Mouse (Mus musculus) olfactory bulb, adult 2 months (tissue): ENCODE data around the gene Hyal1.

ENCODE experiments used
- CTCF ChIP-seq: fragments of 200-500 bp; IDR thresholded peaks from 2 replicates; pipeline ENCODE4 v1.5.1; 2012; ENCODE audit warnings: low read depth, mild to moderate bottlenecking, low read length, moderate library complexity; ENCODE audit not compliant: insufficient read depth
- POLR2A ChIP-seq: fragments of 200-500 bp; IDR thresholded peaks from 2 replicates; pipeline ENCODE4 v1.6.1; 2012; ENCODE audit warnings: mild to moderate bottlenecking, low read depth, low read length, moderate library complexity; ENCODE audit not compliant: insufficient read depth

GRCm38 (mm10) chr9:107599842-107600241, 23.1 kb downstream of the Hyal1 start:
- TF ChIP-seq CTCF (no peak), POLR2A (no peak)
